Mouse (Mus musculus) heart, postnatal 0 days (tissue): ENCODE measurements at regions not wholly inside any gene's neighbourhood (a gene's known extent, or its start where the extent isn't known, plus 50 kb on each side); places are given as distances from the start of the nearest gene placed in this dataset.

Experiments used
- ATAC-seq: fragments of 200-750 bp; cut with Nextera tagmentation; 2 replicates; pipeline ENCODE4 v1.8.0; 2017; ENCODE audit warnings: low read depth, moderate number of reproducible peaks, moderate library complexity; ENCODE audit not compliant: insufficient read depth
- DNase-seq: peaks from one replicate; pipeline ENCODE4 v3.0.0-alpha.2; 2016; ENCODE audit warnings: low spot score
- H3K27ac ChIP-seq: fragments of 300-500 bp; sonication (generic); 2 replicates; pipeline ENCODE4 v1.5.1; 2014; ENCODE audit warnings: low read depth, mild to moderate bottlenecking
- H3K27me3 ChIP-seq: fragments of 300-500 bp; sonication (generic); 2 replicates; pipeline ENCODE4 v1.6.1; 2014; ENCODE audit warnings: low read length, mixed read lengths; ENCODE audit not compliant: control insufficient read depth, insufficient read depth
- H3K36me3 ChIP-seq: fragments of 300-500 bp; sonication (generic); replicated peaks from 2 replicates; pipeline ENCODE4 v1.6.1; 2014; ENCODE audit warnings: low read length, mixed read lengths; ENCODE audit not compliant: control insufficient read depth, insufficient read depth
- H3K4me1 ChIP-seq: fragments of 300-500 bp; sonication (generic); 2 replicates; pipeline ENCODE4 v1.6.1; 2014; ENCODE audit warnings: antibody characterized with exemption; ENCODE audit not compliant: control insufficient read depth, insufficient read depth
- H3K4me2 ChIP-seq: fragments of 300-500 bp; sonication (generic); 2 replicates; pipeline ENCODE4 v1.6.1; 2014; ENCODE audit warnings: low read depth, mild to moderate bottlenecking, low read length, moderate library complexity
- H3K4me3 ChIP-seq: fragments of 300-500 bp; sonication (generic); 2 replicates; pipeline ENCODE4 v1.5.1; 2014; ENCODE audit warnings: low read depth, low read length
- H3K9ac ChIP-seq: fragments of 300-500 bp; sonication (generic); replicated peaks from 2 replicates; pipeline ENCODE4 v1.6.1; 2014; ENCODE audit warnings: low read depth, low read length, mixed read lengths
- H3K9me3 ChIP-seq: fragments of 300-500 bp; sonication (generic); replicated peaks from 2 replicates; pipeline ENCODE4 v1.6.1; 2016; ENCODE audit warnings: low read length; ENCODE audit not compliant: control insufficient read depth
- CTCF ChIP-seq: IDR thresholded peaks from 2 replicates; pipeline ENCODE4 v1.5.1; 2016; ENCODE audit warnings: antibody characterized with exemption, control low read depth, low read depth
- EP300 ChIP-seq: IDR thresholded peaks from 2 replicates; pipeline ENCODE4 v1.6.1; 2016; ENCODE audit warnings: antibody characterized with exemption, low read depth
- WGBS: fragments of 180-500 bp; shearing (Covaris S2); extraction: QIAGEN DNeasy Blood & Tissue Kit; methylation state at CpG from one replicate; pipeline ENCODE4 v1.1.7; 2014; 5-methylcytosine and 5-hydroxymethylcytosine counted together

DNA sequence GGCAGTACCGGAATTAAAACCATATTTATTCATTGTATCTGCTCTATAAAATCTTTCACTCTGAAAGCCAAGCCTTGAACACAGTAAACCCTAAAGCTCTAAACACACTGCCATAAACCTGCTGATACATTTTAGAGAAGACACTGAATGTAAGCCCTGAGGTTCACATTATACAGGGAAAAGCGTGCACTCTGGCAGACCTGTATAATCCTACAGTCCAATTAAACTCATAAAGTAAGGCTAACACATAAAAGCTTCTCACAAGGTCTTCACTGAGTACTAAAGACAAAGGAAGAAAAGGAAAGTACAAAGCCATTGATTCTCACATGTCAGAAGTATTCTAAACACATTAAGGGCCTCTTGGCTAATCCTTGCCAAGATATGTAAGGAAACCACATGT, 302.8 kb downstream of the Cylc2 start:
- no peak overlapping the region for H3K4me2 ChIP-seq
- DNase-seq (no peak), ATAC-seq (no peak)
- WGBS, result 83% methylated on average over 2 of the region's 2 CpGs
- H3K4me1 ChIP-seq, result no peaks in the 10 kb centered on the region
- no peak overlapping the region for H3K9ac ChIP-seq
- no peaks in the 10 kb centered on the region for H3K27me3 ChIP-seq
- H3K9me3 ChIP-seq, result no peaks in the 10 kb centered on the region
- no peak overlapping the region for H3K27ac ChIP-seq
- H3K36me3 ChIP-seq, result no peaks in the 10 kb centered on the region
- no peak overlapping the region for H3K4me3 ChIP-seq
- no peak for TF ChIP-seq EP300
- TF ChIP-seq CTCF, result no peak

GRCm38 (mm10) chr4:51519750-51520149, 303.3 kb downstream of the Cylc2 start:
- DNase-seq (no peak), ATAC-seq (no peak)
- Histone ChIP-seq H3K4me2 (no peak overlapping the region), H3K9me3 (no peaks in the 10 kb centered on the region), H3K9ac (no peak overlapping the region), H3K27ac (no peak overlapping the region), H3K4me1 (no peaks in the 10 kb centered on the region), H3K27me3 (no peaks in the 10 kb centered on the region), H3K36me3 (no peaks in the 10 kb centered on the region), H3K4me3 (no peak overlapping the region)
- TF ChIP-seq CTCF (no peak), EP300 (no peak)

DNA sequence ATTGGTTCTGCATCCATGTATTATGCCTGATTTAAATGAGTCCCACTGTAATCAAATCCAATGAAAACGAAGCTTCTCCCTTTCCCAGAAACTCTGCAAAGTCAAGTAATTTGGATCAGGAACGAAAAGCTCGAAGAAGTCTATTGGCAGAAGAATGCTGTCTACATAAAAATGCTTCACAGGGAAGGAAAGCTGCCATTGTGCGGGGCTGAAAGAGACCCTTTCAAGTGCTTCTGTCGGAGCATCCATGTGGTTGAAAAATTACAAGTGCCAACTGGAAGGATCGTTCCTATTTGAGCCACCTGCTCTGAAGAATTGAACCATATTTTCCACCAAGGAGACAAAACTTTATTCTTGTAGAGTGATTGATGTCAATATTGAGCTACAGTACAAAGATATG, 328.9 kb downstream of the Cylc2 start:
- Histone ChIP-seq H3K4me3 (no peak overlapping the region), H3K9ac (no peak overlapping the region), H3K4me1 (no peaks in the 10 kb centered on the region), H3K36me3 (no peaks in the 10 kb centered on the region), H3K9me3 (no peaks in the 10 kb centered on the region), H3K27me3 (no peaks in the 10 kb centered on the region), H3K27ac (no peak overlapping the region), H3K4me2 (no peak overlapping the region)
- DNase-seq, result no peak
- no peak for ATAC-seq
- WGBS, result 80% methylated on average over 6 of the region's 6 CpGs
- TF ChIP-seq CTCF, result no peak
- TF ChIP-seq EP300, result no peak

GRCm38 (mm10) chr4:51559693-51560092, 343.2 kb downstream of the Cylc2 start:
- WGBS, result 82% methylated on average over 1 of the region's 1 CpGs
- Histone ChIP-seq H3K27me3 (no peaks in the 10 kb centered on the region), H3K27ac (no peak overlapping the region), H3K4me1 (no peaks in the 10 kb centered on the region), H3K4me2 (no peak overlapping the region), H3K9me3 (no peaks in the 10 kb centered on the region), H3K36me3 (no peaks in the 10 kb centered on the region), H3K9ac (no peak overlapping the region), H3K4me3 (no peak overlapping the region)
- no peak for DNase-seq
- TF ChIP-seq CTCF, result no peak
- TF ChIP-seq EP300, result no peak
- no peak for ATAC-seq

- no peak overlapping the region for H3K27ac ChIP-seq
- no peak overlapping the region for H3K9ac ChIP-seq
- DNase-seq, result no peak
- no peak overlapping the region for H3K4me3 ChIP-seq
- H3K4me1 ChIP-seq, result no peaks in the 10 kb centered on the region
- no peaks in the 10 kb centered on the region for H3K9me3 ChIP-seq
- H3K4me2 ChIP-seq, result no peak overlapping the region
- no peak for ATAC-seq
- H3K27me3 ChIP-seq, result no peaks in the 10 kb centered on the region
- H3K36me3 ChIP-seq, result no peaks in the 10 kb centered on the region
- TF ChIP-seq EP300 (no peak), CTCF (no peak)
Observed at GRCm38 (mm10) chr4:51560100-51560499, 343.6 kb downstream of the Cylc2 start.

GRCm38 (mm10) chr4:51562379-51562778, 345.9 kb downstream of the Cylc2 start:
- Histone ChIP-seq H3K36me3 (no peaks in the 10 kb centered on the region), H3K4me1 (no peaks in the 10 kb centered on the region), H3K9ac (no peak overlapping the region), H3K9me3 (no peaks in the 10 kb centered on the region), H3K27ac (no peak overlapping the region), H3K4me3 (no peak overlapping the region), H3K4me2 (no peak overlapping the region), H3K27me3 (no peaks in the 10 kb centered on the region)
- ATAC-seq (no peak), DNase-seq (no peak)
- TF ChIP-seq EP300 (no peak), CTCF (no peak)
- WGBS, result 76% methylated on average over 5 of the region's 5 CpGs
